Comparison of ENCODE assay signal across 7 mouse cellular contexts in genomic region chr4:105352342-105352741, GRCm38 (mm10).
DNase-seq lines count a peak whose midpoint lies in the region; ATAC-seq and TF ChIP-seq lines count a peak whose summit lies in the region.

No protein-coding gene starts in this region.

- DNase-seq in midbrain, embryonic 11.5 days (ENCODE audit: low spot score, missing footprints) = peak; percentile 69
- DNase-seq in brain, embryonic 14.5 days (ENCODE audit: low read depth) = peak; percentile 87
- peak; percentile 38 for DNase-seq in gastrocnemius, adult 18-20 months (ENCODE audit: low spot score)
- DNase-seq in limb, embryonic 11.5 days (ENCODE audit: low spot score) = peak; percentile 87
- DNase-seq in T-cell, adult 2 months (ENCODE audit: low spot score) = no peak
- no peak for DNase-seq in c-Kit-positive CD71-positive TER-119-positive erythroid progenitor cells, embryonic 14.5 days (ENCODE audit: low spot score)

- H3K4me2 ChIP-seq in midbrain, embryonic 11.5 days = no peak overlapping the region
- H3K4me2 ChIP-seq in midbrain, embryonic 15.5 days = no peak overlapping the region
- no peak overlapping the region for H3K4me2 ChIP-seq in limb, embryonic 11.5 days (ENCODE audit: low read depth, severe bottlenecking)

- H3K4me3 ChIP-seq in midbrain, embryonic 11.5 days (ENCODE audit: low read depth, low read length) = no peak overlapping the region
- no peak overlapping the region for H3K4me3 ChIP-seq in midbrain, embryonic 15.5 days
- H3K4me3 ChIP-seq in limb, embryonic 11.5 days (ENCODE audit: low read depth, low read length) = no peak overlapping the region

- no peak overlapping the region for H3K27ac ChIP-seq in midbrain, embryonic 11.5 days (ENCODE audit: low read depth, low read length)
- H3K27ac ChIP-seq in midbrain, embryonic 15.5 days = no peak overlapping the region
- H3K27ac ChIP-seq in limb, embryonic 11.5 days (replicated peaks; ENCODE audit: low read depth, low read length) = no peak overlapping the region; the same call in 1 of the 2 replicates

- TF ChIP-seq CTCF in brain, embryonic 14.5 days (IDR thresholded peaks at IDR 0.05; ENCODE audit: borderline replicate concordance, extremely low read depth, insufficient read depth, insufficient read length) = peak; percentile 9; the same call in 1 of the 2 replicates

- no peaks in the 10 kb centered on the region for H3K27me3 ChIP-seq in midbrain, embryonic 11.5 days (ENCODE audit: control insufficient read depth, insufficient read depth, low read length)
- no peaks in the 10 kb centered on the region for H3K27me3 ChIP-seq in midbrain, embryonic 15.5 days (replicated peaks)
- H3K27me3 ChIP-seq in limb, embryonic 11.5 days (ENCODE audit: control insufficient read depth, insufficient read depth, low read length) = no peaks in the 10 kb centered on the region

- H3K9me3 ChIP-seq in midbrain, embryonic 11.5 days (ENCODE audit: control insufficient read depth, low read length) = no peaks in the 10 kb centered on the region
- no peaks in the 10 kb centered on the region for H3K9me3 ChIP-seq in midbrain, embryonic 15.5 days
- H3K9me3 ChIP-seq in limb, embryonic 11.5 days (ENCODE audit: control insufficient read depth, low read length) = no peaks in the 10 kb centered on the region

- no peak for ATAC-seq in midbrain, embryonic 11.5 days (ENCODE audit: low FRiP score)
- ATAC-seq in midbrain, embryonic 15.5 days (replicated peaks) = no peak
- peak; percentile 60; the same call in 1 of the 2 replicates for ATAC-seq in limb, embryonic 11.5 days (ENCODE audit: insufficient number of reproducible peaks, low FRiP score, low TSS enrichment, low read depth)

- TF ChIP-seq POLR2A in brain, embryonic 14.5 days (IDR thresholded peaks at IDR 0.05; ENCODE audit: borderline replicate concordance, extremely low read depth, insufficient read depth, insufficient read length, poor library complexity, severe bottlenecking) = no peak

- WGBS in midbrain, embryonic 11.5 days = 78% methylated on average over 7 of the region's 7 CpGs
- WGBS in midbrain, embryonic 15.5 days = 61% methylated on average over 7 of the region's 7 CpGs
- 29% methylated on average over 7 of the region's 7 CpGs for WGBS in limb, embryonic 11.5 days

- H3K36me3 ChIP-seq in midbrain, embryonic 11.5 days (ENCODE audit: control insufficient read depth, insufficient read depth, low read length) = no peaks in the 10 kb centered on the region
- no peaks in the 10 kb centered on the region for H3K36me3 ChIP-seq in midbrain, embryonic 15.5 days (replicated peaks)
- H3K36me3 ChIP-seq in limb, embryonic 11.5 days (ENCODE audit: control insufficient read depth, insufficient read depth, low read length) = no peaks in the 10 kb centered on the region

- H3K9ac ChIP-seq in midbrain, embryonic 11.5 days (ENCODE audit: low read length) = no peak overlapping the region
- H3K9ac ChIP-seq in midbrain, embryonic 15.5 days = no peak overlapping the region
- H3K9ac ChIP-seq in limb, embryonic 11.5 days (ENCODE audit: low read length) = no peak overlapping the region

- peaks cover 5% of the 10 kb centered on the region; the same call in 1 of the 2 replicates for H3K4me1 ChIP-seq in midbrain, embryonic 11.5 days (ENCODE audit: control insufficient read depth, insufficient read depth, low read length)
- H3K4me1 ChIP-seq in midbrain, embryonic 15.5 days = no peaks in the 10 kb centered on the region
- H3K4me1 ChIP-seq in limb, embryonic 11.5 days (ENCODE audit: control insufficient read depth, insufficient read depth, low read length) = peaks cover 9% of the 10 kb centered on the region; the same call in 1 of the 2 replicates

Comparison
In these comparisons a context has a peak if more than half of its experiments do, and no peak if none do; other contexts are left out.
1. DNase-seq: peak in midbrain, embryonic 11.5 days (single experiment), brain, embryonic 14.5 days (single experiment), gastrocnemius, adult 18-20 months (single experiment) and limb, embryonic 11.5 days (single experiment); none in T-cell, adult 2 months (single experiment) and c-Kit-positive CD71-positive TER-119-positive erythroid progenitor cells, embryonic 14.5 days (single experiment).